Mouse (Mus musculus) E14TG2a.4 (cell line): Measurements from ENCODE around the gene Mdm2.

Experiments
- CTCF ChIP-seq: conservative IDR thresholded peaks from 2 replicates; pipeline ENCODE4 v1.5.1; 2014; ENCODE audit warnings: low read length
- NANOG ChIP-seq: IDR thresholded peaks from 2 replicates; pipeline ENCODE4 v1.6.1; 2014; ENCODE audit warnings: borderline replicate concordance, low read length, mixed read lengths
- POU5F1 ChIP-seq: IDR thresholded peaks from 2 replicates; pipeline ENCODE4 v1.6.1; 2014; ENCODE audit warnings: low read length, borderline replicate concordance

- TF ChIP-seq CTCF (no peak), NANOG (no peak), POU5F1 (no peak)
Observed at GRCm38 (mm10) chr10:117737075-117737474, 26.5 kb upstream of the Mdm2 start.
